Mouse (Mus musculus) hematopoietic multipotent progenitor cell, adult 10-12 weeks (in vitro differentiated cells): Measurements from ENCODE around the gene Tenm1. TPM values are rescaled to one million over a fixed set of nuclear protein-coding genes. Genes with fewer than 3 reads are reported as not detected.

Source experiments
- polyA plus RNA-seq: library from polyadenylated mRNA; stranded (reverse); fragments of >175 nt; gene quantifications from 2 replicates; pipeline ENCODE4 v1.2.3, GENCODE M21; 2012; ENCODE audit warnings: low replicate concordance

The Tenm1 gene
- polyA plus RNA-seq: not detected in 2 replicates

DNA sequence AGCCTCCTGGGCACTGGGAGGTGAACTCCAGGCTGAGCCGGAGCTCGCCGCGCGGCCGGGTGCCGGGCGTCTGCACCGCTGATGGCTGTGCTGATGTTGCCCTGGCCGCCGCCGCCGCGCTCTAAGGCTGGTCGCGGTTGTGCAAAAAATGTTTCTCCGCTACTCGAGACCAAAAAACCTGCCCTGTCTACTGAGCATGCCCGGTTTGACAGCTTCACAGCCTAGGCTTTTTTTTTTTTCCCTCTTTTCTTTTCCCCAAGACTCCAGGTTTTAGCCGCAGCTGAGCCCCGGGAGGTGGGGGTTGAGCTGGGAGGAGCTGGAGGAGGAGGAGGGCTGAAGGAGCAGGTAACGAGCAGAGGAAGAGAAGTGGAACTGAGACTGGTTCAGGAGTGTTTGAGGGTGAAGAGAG lies at the start of gene Tenm1:
Gene Tenm1 (minus strand): TSS at position 272 of the 409 bp plus-strand sequence.

DNA sequence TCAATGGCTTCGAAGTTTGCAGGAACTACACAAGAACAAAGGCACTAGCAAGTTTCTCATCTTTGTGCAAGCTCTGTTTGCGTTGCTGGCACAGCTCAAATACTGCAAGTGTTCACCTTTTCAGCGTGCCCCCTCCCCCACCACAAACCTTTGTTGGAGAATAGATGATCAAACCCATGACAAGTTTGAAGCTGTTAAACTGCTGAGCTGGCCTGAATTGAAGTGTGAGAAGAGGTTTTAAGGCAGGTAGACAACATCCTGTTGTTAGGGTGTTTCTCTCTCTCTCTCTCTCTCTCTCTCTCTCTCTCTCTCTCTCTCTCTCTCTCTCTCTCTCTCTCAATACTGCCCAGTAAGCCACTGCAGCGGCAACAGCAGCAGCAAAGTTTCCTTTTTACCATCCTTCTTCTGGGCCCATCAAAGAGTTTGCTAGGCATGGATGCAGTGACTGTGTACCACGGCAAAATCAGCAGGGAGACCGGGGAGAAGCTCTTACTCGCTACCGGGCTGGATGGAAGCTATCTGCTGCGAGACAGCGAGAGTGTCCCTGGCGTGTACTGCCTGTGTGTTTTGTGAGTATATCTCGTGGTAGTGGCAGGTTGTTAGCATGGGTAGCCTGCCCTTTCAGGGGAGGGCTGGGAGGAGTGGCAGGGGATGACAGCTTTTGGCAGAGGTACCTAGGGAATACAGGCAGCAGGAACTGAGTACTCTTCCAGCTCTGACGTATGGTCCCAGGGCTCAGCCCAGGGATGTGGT lies 926.5 kb downstream of the Tenm1 start, which contains the start of gene Sh2d1a:
Gene Sh2d1a (plus strand): TSS at position 163 of the 753 bp plus-strand sequence.

GRCm38 (mm10) chrX:42489446-42489845 lies 939.5 kb downstream of the Tenm1 start, which contains the start of gene Tex13c2:
Gene Tex13c2 (plus strand): TSS chrX:42489691.

Other genes with a start within 250 kb of the Tenm1 start
- 0.07 TPM in 1 of 2 replicates, not detected in the other for gene Tex13c1, start 162.0 kb upstream of the Tenm1 start, polyA plus RNA-seq